Mouse (Mus musculus): ENCODE measurements around the gene Gm6526. TPM values are rescaled to one million over a fixed set of nuclear protein-coding genes. Genes with fewer than 3 reads are reported as not detected.
"Not testable (repeated sequence)": the region's sequence is repeated elsewhere in the genome, so short reads cannot be mapped to it uniquely, and the experiment has no call there.

Gene Gm6526
- not detected for total RNA-seq (2022)

DNA sequence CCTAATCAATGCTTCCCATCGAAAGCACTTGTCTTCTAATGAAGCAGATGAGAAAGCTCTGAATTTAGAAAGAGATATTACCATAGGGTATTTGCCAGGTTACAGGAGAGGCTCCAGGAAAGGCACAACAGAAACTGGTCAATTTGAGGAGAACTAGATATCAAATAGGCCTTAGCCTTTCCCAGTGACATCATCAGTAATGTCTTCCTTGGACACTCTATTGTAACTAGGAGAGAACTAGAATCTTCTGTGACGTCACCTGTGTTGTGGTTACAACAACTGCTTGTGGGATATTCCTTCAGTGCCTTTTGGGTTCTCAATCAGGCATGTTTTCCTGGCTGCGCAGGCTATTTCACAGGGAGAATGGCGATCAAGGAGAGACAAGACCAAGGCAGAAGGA lies at the start of gene Gm6526:
Gene Gm6526, plus strand, starts transcription at position 301 of the 400 bp plus-strand sequence.
- DNase-seq (ENCODE audit: low spot score in 2 of 2): not testable (repeated sequence)

DNA sequence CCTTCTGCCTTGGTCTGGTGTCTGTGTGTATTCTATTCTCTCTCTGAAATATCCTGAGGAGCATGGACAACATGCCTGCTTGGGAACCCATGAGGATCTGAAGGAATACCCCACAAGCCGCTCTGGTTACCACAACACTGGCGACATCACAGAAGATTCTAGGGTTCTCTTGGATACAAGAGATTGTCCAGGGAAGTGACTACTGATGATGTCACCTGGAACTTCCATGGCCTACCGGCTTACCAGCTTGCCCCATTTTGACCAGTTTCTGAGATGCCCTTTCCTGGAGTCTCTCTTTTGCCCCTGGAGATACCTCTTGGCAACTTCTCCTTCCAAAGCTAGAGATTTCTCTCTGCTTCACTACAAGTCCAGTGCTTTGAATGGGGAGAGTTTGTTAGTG lies 20.3 kb upstream of the Gm6526 start, which contains the start of gene Gm16506:
Gene Gm16506, minus strand, starts transcription at position 101 of the 400 bp plus-strand sequence.
- DNase-seq (ENCODE audit: low spot score in 2 of 2): not testable (repeated sequence)

DNA sequence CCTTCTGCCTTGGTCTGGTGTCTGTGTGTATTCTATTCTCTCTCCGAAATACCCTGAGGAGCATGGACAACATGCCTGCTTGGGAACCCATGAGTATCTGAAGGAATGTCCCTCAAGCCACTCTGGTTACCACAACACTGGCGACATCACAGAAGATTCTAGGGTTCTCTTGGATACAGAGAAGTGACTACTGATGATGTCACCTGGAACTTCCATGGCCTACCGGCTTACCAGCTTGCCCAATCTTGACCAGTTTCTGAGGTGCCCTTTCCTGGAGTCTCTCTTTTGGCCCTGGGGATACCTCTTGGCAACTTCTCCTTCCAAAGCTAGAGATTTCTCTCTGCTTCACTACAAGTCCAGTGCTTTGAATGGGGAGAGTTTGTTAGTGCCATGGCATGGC lies 37.0 kb downstream of the Gm6526 start, which contains the start of gene Gm8180:
Gene Gm8180, minus strand, starts transcription at position 101 of the 400 bp plus-strand sequence.
- not testable (repeated sequence) for DNase-seq (ENCODE audit: low spot score in 2 of 2)

DNA sequence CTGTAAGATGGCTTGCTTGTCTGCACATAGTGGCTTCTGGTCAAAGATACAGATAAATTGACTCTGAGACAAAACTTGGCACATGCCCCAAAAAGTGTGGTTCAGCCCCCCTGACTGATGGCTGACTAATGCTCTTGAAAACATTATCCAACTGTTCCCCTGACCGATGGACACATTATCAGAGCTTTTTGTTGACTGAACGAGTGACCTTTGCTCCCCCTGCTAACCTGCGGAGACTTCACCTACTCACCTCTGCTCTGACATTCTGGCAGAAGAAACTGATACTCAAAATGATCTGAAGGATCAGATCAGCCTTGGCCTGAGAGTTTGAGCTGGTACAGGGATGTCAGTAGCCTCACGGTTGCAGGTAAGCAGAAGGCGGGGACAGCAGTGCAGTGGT lies 46.1 kb downstream of the Gm6526 start:
- DNase-seq (ENCODE audit: low spot score in 2 of 2): not testable (repeated sequence)

DNA sequence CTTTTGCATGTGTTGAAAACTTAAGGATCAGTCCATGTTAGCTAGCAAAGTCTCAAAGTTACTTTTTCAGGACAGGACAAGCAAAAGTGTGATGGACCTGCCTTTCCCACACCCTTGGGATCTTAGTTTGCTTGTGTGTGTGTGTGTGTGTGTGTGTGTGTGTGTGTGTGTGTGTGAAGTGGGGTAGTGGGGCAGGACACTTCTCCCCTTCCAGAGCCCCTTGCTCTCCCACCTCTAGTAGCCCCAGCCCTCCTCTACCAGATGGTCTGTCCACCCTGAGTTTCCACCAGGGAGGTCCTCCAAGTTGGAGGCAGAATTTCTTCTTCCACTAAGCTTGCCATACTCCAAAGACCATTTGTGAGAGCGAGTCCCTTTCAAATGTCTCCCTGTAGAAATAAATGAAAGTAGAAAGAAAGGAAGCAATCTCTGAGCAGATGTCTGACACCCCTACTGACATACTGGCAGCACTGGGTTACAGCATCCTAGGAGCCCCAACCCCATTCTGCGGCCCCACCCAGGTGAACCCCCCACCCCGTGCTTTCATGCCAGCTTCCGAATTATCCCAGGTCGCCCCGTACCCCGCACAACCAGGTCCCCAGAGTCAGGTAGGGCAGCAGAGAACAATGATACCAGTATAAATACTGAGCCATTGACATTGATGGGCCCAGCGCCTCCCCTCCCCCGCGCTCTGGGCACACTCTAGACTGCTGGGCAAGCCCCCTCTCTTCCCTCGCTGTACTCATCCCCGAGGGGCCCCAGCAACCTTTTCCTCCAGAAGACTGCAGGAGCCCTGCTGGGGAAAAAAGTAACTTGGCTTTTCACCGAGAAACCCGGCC lies 48.6 kb downstream of the Gm6526 start:
- no peak for DNase-seq (ENCODE audit: low spot score in 2 of 2)

DNA sequence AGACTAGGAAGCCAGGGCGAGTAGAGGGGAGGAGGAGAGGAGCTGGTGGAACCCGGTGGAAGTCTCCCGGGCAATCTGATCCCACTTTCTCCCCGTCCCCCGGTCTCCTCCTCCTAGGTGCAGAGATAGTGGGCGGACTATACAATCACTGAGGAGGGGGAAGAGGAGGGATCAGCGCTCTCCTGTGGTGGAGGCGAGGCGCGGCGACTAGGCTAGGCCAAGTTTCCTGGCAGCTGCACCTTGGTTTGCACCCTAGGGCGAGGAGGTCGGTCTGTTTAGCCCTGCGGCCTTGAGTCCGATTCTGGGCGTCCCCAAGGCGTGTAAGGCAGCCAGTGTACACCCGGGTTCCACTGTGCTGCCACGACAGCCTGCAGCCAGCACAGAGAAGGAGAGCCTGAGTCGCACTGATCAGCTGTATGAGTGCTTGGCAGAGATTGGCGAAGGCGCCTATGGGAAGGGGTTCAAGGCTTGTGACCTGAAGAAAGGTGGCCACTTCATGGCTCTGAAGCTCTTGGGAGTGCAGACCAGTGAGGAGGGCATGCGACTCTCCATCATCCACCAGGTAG lies 49.3 kb downstream of the Gm6526 start:
- DNase-seq (ENCODE audit: low spot score in 2 of 2): not testable (repeated sequence)

DNA sequence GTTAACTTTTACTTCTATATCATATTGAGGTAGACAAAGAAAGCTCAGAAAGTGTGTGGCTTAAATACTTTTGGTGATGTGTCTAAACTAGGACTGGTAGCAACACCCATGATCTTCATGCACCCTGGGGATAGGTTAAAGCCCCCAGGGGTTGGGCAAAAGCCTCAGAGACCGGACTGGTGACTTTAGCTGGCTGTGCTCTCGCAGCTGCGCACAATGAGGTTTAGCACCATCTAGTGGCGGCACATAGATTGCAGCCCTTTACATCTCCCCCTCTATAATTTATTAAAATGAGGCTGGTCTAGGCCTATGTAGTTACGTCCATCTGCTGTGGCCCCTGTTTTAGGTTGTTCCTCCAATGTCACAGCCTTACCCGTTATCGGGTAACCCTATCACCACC lies 56.8 kb downstream of the Gm6526 start:
- DNase-seq (ENCODE audit: low spot score in 2 of 2): not testable (repeated sequence)

Other genes with a start within 250 kb of the Gm6526 start
- not detected for gene Gm5799, start 204.3 kb upstream of the Gm6526 start, total RNA-seq (2022)
- not detected for gene Gm17654, start 168.7 kb upstream of the Gm6526 start, total RNA-seq (2022)
- gene Gm10375, start 139.9 kb upstream of the Gm6526 start, total RNA-seq (2022): not detected
- gene Gm8165, start 70.7 kb upstream of the Gm6526 start, total RNA-seq (2022): not detected
- 1 to 10 TPM in 3 of 4 experiments, under 1 TPM in 1; 0.76 to 3.1 (median 2.0) TPM for gene Gm7324, start 50.0 kb upstream of the Gm6526 start, total RNA-seq (2022)
- gene Gm16506, start 20.4 kb upstream of the Gm6526 start, total RNA-seq (2022): not detected
- not detected for gene Gm8180, start 36.9 kb downstream of the Gm6526 start, total RNA-seq (2022)
- not detected for gene Ear1, start 127.7 kb downstream of the Gm6526 start, total RNA-seq (2022)
- gene Ear10, start 175.7 kb downstream of the Gm6526 start, total RNA-seq (2022): not detected
- gene Gm8113, start 177.5 kb downstream of the Gm6526 start, total RNA-seq (2022): under 1 TPM in 2 of 4 experiments, not detected in 2; 0.16 to 0.28 TPM
- gene Ang5, start 209.2 kb downstream of the Gm6526 start, total RNA-seq (2022): not detected

Data from layer of hippocampus, adult 8-10 months (tissue).